Mouse (Mus musculus): ENCODE results near the gene Ino80b. TPM values are rescaled to one million over a fixed set of nuclear protein-coding genes. Genes with fewer than 3 reads are reported as not detected.
A peak's percentile ranks its signal among the peaks of the same experiment; 100 is the strongest.

Gene Ino80b
- polyA plus RNA-seq, 1 experiment = 35.0 TPM

- H3K4me1 ChIP-seq (ENCODE audit: control insufficient read depth, insufficient read depth, low read length) = peaks cover 29% of the 10 kb centered on the region
- no peak overlapping the region for H3K27ac ChIP-seq (ENCODE audit: control insufficient read depth, insufficient read depth, low read depth, low read length)
- TF ChIP-seq POLR2A (IDR thresholded peaks at IDR 0.05; ENCODE audit: control insufficient read depth, low read depth, low read length) (no peak), CTCF (IDR thresholded peaks at IDR 0.05; ENCODE audit: control insufficient read depth, insufficient read depth, insufficient replicate concordance, low read depth, low read length) (no peak)
Observed at GRCm38 (mm10) chr6:83134226-83134625, 9.0 kb upstream of the Ino80b start.

GRCm38 (mm10) chr6:83132176-83132919 is 7.1 kb upstream of the Ino80b start:
- Histone ChIP-seq H3K36me3 (ENCODE audit: control insufficient read depth, insufficient read depth, low read length) (no peaks in the 10 kb centered on the region), H3K4me1 (ENCODE audit: control insufficient read depth, insufficient read depth, low read length) (peaks cover 18% of the 10 kb centered on the region), H3K27me3 (ENCODE audit: control insufficient read depth, insufficient read depth, low read length) (no peaks in the 10 kb centered on the region), H3K27ac (ENCODE audit: control insufficient read depth, insufficient read depth, low read depth, low read length) (no peak overlapping the region), H3K4me3 (ENCODE audit: control insufficient read depth, low read depth, low read length) (no peak overlapping the region)
- TF ChIP-seq POLR2A (IDR thresholded peaks at IDR 0.05; ENCODE audit: control insufficient read depth, low read depth, low read length) (no peak), CTCF (IDR thresholded peaks at IDR 0.05; ENCODE audit: control insufficient read depth, insufficient read depth, insufficient replicate concordance, low read depth, low read length) (no peak)

More at GRCm38 (mm10) chr6:83134226-83134625, 9.0 kb upstream of the Ino80b start:
- no peaks in the 10 kb centered on the region for H3K36me3 ChIP-seq (ENCODE audit: control insufficient read depth, insufficient read depth, low read length)
- H3K27me3 ChIP-seq (ENCODE audit: control insufficient read depth, insufficient read depth, low read length) = no peaks in the 10 kb centered on the region
- no peak overlapping the region for H3K4me3 ChIP-seq (ENCODE audit: control insufficient read depth, low read depth, low read length)

- Histone ChIP-seq H3K27ac (ENCODE audit: control insufficient read depth, insufficient read depth, low read depth, low read length) (no peak overlapping the region), H3K27me3 (ENCODE audit: control insufficient read depth, insufficient read depth, low read length) (no peaks in the 10 kb centered on the region), H3K4me1 (ENCODE audit: control insufficient read depth, insufficient read depth, low read length) (peaks cover 10% of the 10 kb centered on the region), H3K36me3 (ENCODE audit: control insufficient read depth, insufficient read depth, low read length) (no peaks in the 10 kb centered on the region), H3K4me3 (ENCODE audit: control insufficient read depth, low read depth, low read length) (no peak overlapping the region)
- no peak for TF ChIP-seq CTCF (IDR thresholded peaks at IDR 0.05; ENCODE audit: control insufficient read depth, insufficient read depth, insufficient replicate concordance, low read depth, low read length)
Observed at GRCm38 (mm10) chr6:83131469-83132034, 6.3 kb upstream of the Ino80b start.

- Histone ChIP-seq H3K4me1 (ENCODE audit: control insufficient read depth, insufficient read depth, low read length) (peaks cover 8% of the 10 kb centered on the region), H3K27me3 (ENCODE audit: control insufficient read depth, insufficient read depth, low read length) (no peaks in the 10 kb centered on the region), H3K36me3 (ENCODE audit: control insufficient read depth, insufficient read depth, low read length) (no peaks in the 10 kb centered on the region), H3K4me3 (ENCODE audit: control insufficient read depth, low read depth, low read length) (no peak overlapping the region), H3K27ac (ENCODE audit: control insufficient read depth, insufficient read depth, low read depth, low read length) (no peak overlapping the region)
- TF ChIP-seq CTCF (IDR thresholded peaks at IDR 0.05; ENCODE audit: control insufficient read depth, insufficient read depth, insufficient replicate concordance, low read depth, low read length) (no peak), POLR2A (IDR thresholded peaks at IDR 0.05; ENCODE audit: control insufficient read depth, low read depth, low read length) (no peak)
Observed at GRCm38 (mm10) chr6:83127419-83127818, 2.2 kb upstream of the Ino80b start.

- H3K4me3 ChIP-seq (ENCODE audit: control insufficient read depth, low read depth, low read length) = peak overlapping the region; percentile 95
- H3K4me1 ChIP-seq (ENCODE audit: control insufficient read depth, insufficient read depth, low read length) = peaks cover 22% of the 10 kb centered on the region
- TF ChIP-seq CTCF (IDR thresholded peaks at IDR 0.05; ENCODE audit: control insufficient read depth, insufficient read depth, insufficient replicate concordance, low read depth, low read length) (no peak), POLR2A (IDR thresholded peaks at IDR 0.05; ENCODE audit: control insufficient read depth, low read depth, low read length) (peak; percentile 96)
- H3K27me3 ChIP-seq (ENCODE audit: control insufficient read depth, insufficient read depth, low read length) = no peaks in the 10 kb centered on the region
- H3K27ac ChIP-seq (ENCODE audit: control insufficient read depth, insufficient read depth, low read depth, low read length) = peak overlapping the region; percentile 82
- no peaks in the 10 kb centered on the region for H3K36me3 ChIP-seq (ENCODE audit: control insufficient read depth, insufficient read depth, low read length)
Observed at GRCm38 (mm10) chr6:83124851-83125312, 349 bp downstream of the Ino80b start.

- TF ChIP-seq CTCF (IDR thresholded peaks at IDR 0.05; ENCODE audit: control insufficient read depth, insufficient read depth, insufficient replicate concordance, low read depth, low read length) (no peak), POLR2A (IDR thresholded peaks at IDR 0.05; ENCODE audit: control insufficient read depth, low read depth, low read length) (no peak)
- no peak overlapping the region for H3K27ac ChIP-seq (ENCODE audit: control insufficient read depth, insufficient read depth, low read depth, low read length)
- H3K4me1 ChIP-seq (ENCODE audit: control insufficient read depth, insufficient read depth, low read length) = peaks cover 22% of the 10 kb centered on the region
- no peaks in the 10 kb centered on the region for H3K27me3 ChIP-seq (ENCODE audit: control insufficient read depth, insufficient read depth, low read length)
- H3K4me3 ChIP-seq (ENCODE audit: control insufficient read depth, low read depth, low read length) = peak overlapping the region; percentile 23
- H3K36me3 ChIP-seq (ENCODE audit: control insufficient read depth, insufficient read depth, low read length) = no peaks in the 10 kb centered on the region
Observed at GRCm38 (mm10) chr6:83122961-83123360, 2.3 kb downstream of the Ino80b start.

GRCm38 (mm10) chr6:83121863-83122710 is 3.1 kb downstream of the Ino80b start:
- Histone ChIP-seq H3K27me3 (ENCODE audit: control insufficient read depth, insufficient read depth, low read length) (no peaks in the 10 kb centered on the region), H3K4me1 (ENCODE audit: control insufficient read depth, insufficient read depth, low read length) (peaks cover 22% of the 10 kb centered on the region), H3K27ac (ENCODE audit: control insufficient read depth, insufficient read depth, low read depth, low read length) (peak overlapping the region; percentile 70), H3K36me3 (ENCODE audit: control insufficient read depth, insufficient read depth, low read length) (no peaks in the 10 kb centered on the region; the same call in 1 of the 2 replicates), H3K4me3 (ENCODE audit: control insufficient read depth, low read depth, low read length) (peak overlapping the region; percentile 91)
- TF ChIP-seq CTCF (IDR thresholded peaks at IDR 0.05; ENCODE audit: control insufficient read depth, insufficient read depth, insufficient replicate concordance, low read depth, low read length) = no peak
- no peak for TF ChIP-seq POLR2A (IDR thresholded peaks at IDR 0.05; ENCODE audit: control insufficient read depth, low read depth, low read length)

Measured in testis, adult 2 months (tissue).